Mouse (Mus musculus): ENCODE measurements around the gene Olfr1101. TPM values are rescaled to one million over a fixed set of nuclear protein-coding genes. Genes with fewer than 3 reads are reported as not detected.

Olfr1101 gene
- polyA plus RNA-seq (2015; fragmentation: Nextera tagmentation; extraction: Ambion mirVana): not detected in 2 replicates

DNA sequence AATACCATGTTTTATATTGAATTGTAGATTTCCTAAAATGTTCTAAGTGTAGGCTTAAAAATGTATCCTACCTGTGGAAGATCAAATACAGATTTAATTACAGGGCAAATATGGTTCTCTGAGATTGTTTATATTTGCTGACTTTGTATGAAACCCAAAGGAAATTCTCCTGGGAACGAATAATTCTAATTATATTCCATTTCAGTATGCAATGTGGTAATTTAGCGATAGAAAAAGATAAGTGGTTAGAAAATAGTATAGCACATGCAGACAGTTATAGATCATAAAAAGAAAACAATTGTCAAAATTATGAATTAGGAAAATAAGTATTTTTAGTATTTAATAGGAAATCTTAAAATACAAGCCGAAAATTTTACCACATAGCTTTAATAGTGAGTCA lies at the start of gene Olfr1101:
Gene Olfr1101, minus strand, starts transcription at position 101 of the 400 bp plus-strand sequence.
- DNase-seq (ENCODE audit: low spot score): no peak

- DNase-seq (ENCODE audit: low spot score): no peak
These were observed 45.4 kb upstream of the Olfr1101 start, which contains the start of gene Olfr1105 for GRCm38 (mm10) chr2:87036431-87036830. TSS of gene Olfr1105 (minus strand) at chr2:87036531.

- no peak for DNase-seq (ENCODE audit: low spot score)
These were observed 36.0 kb upstream of the Olfr1101 start, which contains the start of gene Olfr1104 for GRCm38 (mm10) chr2:87026980-87027379. TSS of gene Olfr1104 (minus strand) at chr2:87027080.

DNA sequence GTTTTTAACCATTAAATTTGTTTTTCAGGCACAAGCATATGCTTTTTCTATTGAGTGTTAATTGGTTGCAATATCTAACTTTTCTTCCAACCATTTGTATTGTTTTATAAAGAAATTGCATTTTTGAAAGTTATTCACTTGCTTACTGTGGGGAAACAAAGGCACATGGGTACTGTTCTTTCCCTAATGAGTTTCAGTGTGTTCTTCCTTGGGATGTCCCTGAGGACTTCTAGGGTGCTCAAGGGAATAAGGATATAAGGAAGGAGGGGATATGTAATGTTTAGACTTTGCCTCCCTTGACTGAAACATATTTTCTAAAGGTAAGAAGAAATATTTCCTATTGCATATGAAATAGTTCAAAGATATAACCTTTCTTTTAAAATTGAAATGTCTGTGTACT lies 7.1 kb upstream of the Olfr1101 start, which contains the start of gene Olfr1102:
Gene Olfr1102, plus strand, starts transcription at position 301 of the 400 bp plus-strand sequence.
- no peak for DNase-seq (ENCODE audit: low spot score)

GRCm38 (mm10) chr2:86979854-86980253 lies 11.2 kb downstream of the Olfr1101 start, which contains the start of gene Olfr1100:
TSS of gene Olfr1100 (minus strand) at chr2:86979954.
- DNase-seq (ENCODE audit: low spot score): no peak

- DNase-seq (ENCODE audit: low spot score): no peak
These were observed 30.4 kb downstream of the Olfr1101 start, which contains the start of gene Olfr1099 for GRCm38 (mm10) chr2:86960593-86960992. TSS of gene Olfr1099 (minus strand) at chr2:86960693.

Other genes starting within 250 kb of the Olfr1101 start
- gene Olfr1090, start 232.2 kb downstream of the Olfr1101 start, polyA plus RNA-seq (2015; fragmentation: Nextera tagmentation; extraction: Ambion mirVana): not detected in 2 replicates
- not detected in 2 replicates for gene Olfr1093, start 208.7 kb downstream of the Olfr1101 start, polyA plus RNA-seq (2015; fragmentation: Nextera tagmentation; extraction: Ambion mirVana)
- not detected in 2 replicates for gene Olfr141, start 181.2 kb downstream of the Olfr1101 start, polyA plus RNA-seq (2015; fragmentation: Nextera tagmentation; extraction: Ambion mirVana)
- gene Olfr1094, start 166.6 kb downstream of the Olfr1101 start, polyA plus RNA-seq (2015; fragmentation: Nextera tagmentation; extraction: Ambion mirVana): not detected in 2 replicates
- not detected in 2 replicates for gene Olfr1095, start 139.5 kb downstream of the Olfr1101 start, polyA plus RNA-seq (2015; fragmentation: Nextera tagmentation; extraction: Ambion mirVana)
- not detected in 2 replicates for gene Gm13723, start 116.4 kb downstream of the Olfr1101 start, polyA plus RNA-seq (2015; fragmentation: Nextera tagmentation; extraction: Ambion mirVana)
- gene Olfr1097, start 99.0 kb downstream of the Olfr1101 start, polyA plus RNA-seq (2015; fragmentation: Nextera tagmentation; extraction: Ambion mirVana): not detected in 2 replicates
- gene Olfr1098, start 66.7 kb downstream of the Olfr1101 start, polyA plus RNA-seq (2015; fragmentation: Nextera tagmentation; extraction: Ambion mirVana): not detected in 2 replicates
- gene Olfr1099, start 30.5 kb downstream of the Olfr1101 start, polyA plus RNA-seq (2015; fragmentation: Nextera tagmentation; extraction: Ambion mirVana): not detected in 2 replicates
- gene Olfr1100, start 11.3 kb downstream of the Olfr1101 start, polyA plus RNA-seq (2015; fragmentation: Nextera tagmentation; extraction: Ambion mirVana): not detected in 2 replicates
- gene Olfr1102, start 7.2 kb upstream of the Olfr1101 start, polyA plus RNA-seq (2015; fragmentation: Nextera tagmentation; extraction: Ambion mirVana): not detected in 2 replicates
- not detected in 2 replicates for gene Olfr1104, start 35.9 kb upstream of the Olfr1101 start, polyA plus RNA-seq (2015; fragmentation: Nextera tagmentation; extraction: Ambion mirVana)
- not detected in 2 replicates for gene Olfr1105, start 45.3 kb upstream of the Olfr1101 start, polyA plus RNA-seq (2015; fragmentation: Nextera tagmentation; extraction: Ambion mirVana)
- not detected in 2 replicates for gene Olfr1106, start 61.1 kb upstream of the Olfr1101 start, polyA plus RNA-seq (2015; fragmentation: Nextera tagmentation; extraction: Ambion mirVana)
- not detected in 2 replicates for gene Olfr1107, start 84.6 kb upstream of the Olfr1101 start, polyA plus RNA-seq (2015; fragmentation: Nextera tagmentation; extraction: Ambion mirVana)
- not detected in 2 replicates for gene Olfr1109, start 104.8 kb upstream of the Olfr1101 start, polyA plus RNA-seq (2015; fragmentation: Nextera tagmentation; extraction: Ambion mirVana)
- not detected in 2 replicates for gene Olfr259, start 123.3 kb upstream of the Olfr1101 start, polyA plus RNA-seq (2015; fragmentation: Nextera tagmentation; extraction: Ambion mirVana)
- not detected in 2 replicates for gene Olfr1110, start 149.1 kb upstream of the Olfr1101 start, polyA plus RNA-seq (2015; fragmentation: Nextera tagmentation; extraction: Ambion mirVana)
- not detected in 2 replicates for gene Olfr1111, start 161.4 kb upstream of the Olfr1101 start, polyA plus RNA-seq (2015; fragmentation: Nextera tagmentation; extraction: Ambion mirVana)
- gene Olfr1112, start 196.6 kb upstream of the Olfr1101 start, polyA plus RNA-seq (2015; fragmentation: Nextera tagmentation; extraction: Ambion mirVana): not detected in 2 replicates
- gene Olfr1113, start 217.7 kb upstream of the Olfr1101 start, polyA plus RNA-seq (2015; fragmentation: Nextera tagmentation; extraction: Ambion mirVana): not detected in 2 replicates

Measured in thymus, postnatal 0 days (tissue).